Mouse (Mus musculus) kidney, adult 2 months (tissue): ENCODE data around the gene Gm21173. TPM values are rescaled to one million over a fixed set of nuclear protein-coding genes. Genes with fewer than 3 reads are reported as not detected.
"Not testable (repeated sequence)": the region's sequence is repeated elsewhere in the genome, so short reads cannot be mapped to it uniquely, and the experiment has no call there.

ENCODE experiments used
- DNase-seq: peaks from one replicate; pipeline ENCODE4 v3.0.0; 2021
- H3K27ac ChIP-seq: fragments of 200-500 bp; 2 replicates; pipeline ENCODE4 v1.5.1; 2012; ENCODE audit warnings: low read depth, low read length, control low read depth, inconsistent platforms; ENCODE audit not compliant: insufficient read depth
- H3K27me3 ChIP-seq: fragments of 200-500 bp; replicated peaks from 2 replicates; pipeline ENCODE4 v1.6.1; 2012; ENCODE audit warnings: mild to moderate bottlenecking, moderate library complexity, low read length, inconsistent platforms; ENCODE audit not compliant: control insufficient read depth, insufficient read depth
- H3K36me3 ChIP-seq: fragments of 200-500 bp; 2 replicates; pipeline ENCODE4 v1.6.1; 2012; ENCODE audit warnings: mild to moderate bottlenecking, moderate library complexity, low read length, inconsistent platforms; ENCODE audit not compliant: control insufficient read depth, insufficient read depth
- H3K4me1 ChIP-seq: fragments of 200-500 bp; 2 replicates; pipeline ENCODE4 v1.6.1; 2011; ENCODE audit warnings: low read length; ENCODE audit not compliant: control insufficient read depth, insufficient read depth
- H3K4me3 ChIP-seq: fragments of 200-500 bp; 2 replicates; pipeline ENCODE4 v1.5.1; 2011; ENCODE audit warnings: mild to moderate bottlenecking, low read depth, low read length, control low read depth; ENCODE audit not compliant: insufficient read depth
- WGBS: fragments of 180-500 bp; shearing (Covaris S2); methylation state at CpG from one replicate; pipeline ENCODE4 v1.1.7; 2018; 5-methylcytosine and 5-hydroxymethylcytosine counted together
- polyA plus RNA-seq: library from polyadenylated mRNA; depleted of rRNA; stranded (reverse); fragments of >200 nt; gene quantifications from 2 replicates; pipeline ENCODE4 v1.2.3, GENCODE M21; 2012; rRNA removed

The Gm21173 gene
- not detected in 2 replicates for polyA plus RNA-seq

DNA sequence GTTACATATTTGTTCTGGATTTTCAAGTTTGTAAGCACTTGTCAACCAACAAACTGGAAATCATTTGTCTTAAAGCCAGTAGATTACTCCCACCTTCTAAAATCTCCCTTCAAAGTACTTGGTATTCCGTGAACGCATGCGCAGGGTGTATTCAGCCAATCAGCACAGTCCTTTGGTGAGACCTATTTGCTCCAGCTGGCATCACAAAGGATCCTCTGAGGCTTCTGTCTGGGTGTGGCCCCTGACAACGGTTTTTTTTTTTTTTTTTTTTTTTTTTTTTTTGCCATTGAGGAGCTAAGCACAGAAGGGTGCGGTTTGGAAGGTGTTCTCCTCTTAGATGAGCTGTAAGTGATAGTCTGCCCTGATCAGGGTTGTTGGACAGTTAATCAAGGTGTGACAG is at the start of gene Gm21173:
Gene Gm21173, plus strand, starts transcription at position 301 of the 400 bp plus-strand sequence.
- H3K27ac ChIP-seq, H3K27me3 ChIP-seq, H3K36me3 ChIP-seq, H3K4me1 ChIP-seq, H3K4me3 ChIP-seq, DNase-seq: not testable (repeated sequence)
- WGBS = no CpG with 5 or more reads among the region's 5 CpGs
